In genomic region chr4:45971806-45972447, GRCm38 (mm10) we compare ENCODE assay signal across 8 mouse cellular contexts. TPM values are rescaled to one million over a fixed set of nuclear protein-coding genes. Genes with fewer than 3 reads are reported as not detected.
DNase-seq lines count a peak whose midpoint lies in the region; ATAC-seq and TF ChIP-seq lines count a peak whose summit lies in the region.

No protein-coding gene starts in this region.

- ATAC-seq in G1E (ENCODE audit: extremely low read depth, insufficient number of reproducible peaks, low FRiP score, poor library complexity, severe bottlenecking), result peak; percentile 66
- peak; percentile 90 for ATAC-seq in forebrain, postnatal 0 days
- ATAC-seq in lung, embryonic 16.5 days (ENCODE audit: low read depth), result peak; percentile 100

- H3K9me3 ChIP-seq in G1E (replicated peaks), result no peaks in the 10 kb centered on the region
- no peaks in the 10 kb centered on the region for H3K9me3 ChIP-seq in forebrain, postnatal 0 days (ENCODE audit: low read length)
- no peaks in the 10 kb centered on the region for H3K9me3 ChIP-seq in lung, embryonic 16.5 days (ENCODE audit: control insufficient read depth, low read length)

- peak; percentile 80 for DNase-seq in G1E (ENCODE audit: low spot score)
- DNase-seq in cerebellum, adult 18-20 months, result peak; percentile 98 to 100
- DNase-seq in forebrain, postnatal 0 days, result peak; percentile 93
- DNase-seq in heart, postnatal 4 days, result peak; percentile 100
- peak; percentile 95 for DNase-seq in layer of hippocampus, adult 9-10 months (ENCODE audit: low spot score)
- peak; percentile 99 for DNase-seq in ovary, postnatal 10 days (ENCODE audit: low spot score)
- peak; percentile 62 to 73 for DNase-seq in thymus, postnatal 10 days (ENCODE audit: low spot score in 2 of 2)

- peak overlapping the region; percentile 92 for H3K4me2 ChIP-seq in forebrain, postnatal 0 days (ENCODE audit: low read depth)
- H3K4me2 ChIP-seq in lung, embryonic 16.5 days (ENCODE audit: low read depth, low read length), result peak overlapping the region; percentile 87

- H3K27ac ChIP-seq in forebrain, postnatal 0 days (ENCODE audit: low read depth, low read length), result peak overlapping the region; percentile 72; the same call in 1 of the 2 replicates
- H3K27ac ChIP-seq in lung, embryonic 16.5 days (ENCODE audit: low read length), result peak overlapping the region; percentile 51

- peak overlapping the region; percentile 69 for H3K9ac ChIP-seq in forebrain, postnatal 0 days
- H3K9ac ChIP-seq in lung, embryonic 16.5 days (ENCODE audit: low read length), result peak overlapping the region; percentile 81

- 3% methylated on average over 45 of the region's 51 CpGs for WGBS in forebrain, postnatal 0 days
- WGBS in lung, embryonic 16.5 days, result 2% methylated on average over 46 of the region's 51 CpGs

- TF ChIP-seq CTCF in G1E (IDR thresholded peaks at IDR 0.05; ENCODE audit: low read depth, low read length), result 0 out of 2 replicates have a peak, but pooled peaks have one; percentile 11
- peak; percentile 90 for TF ChIP-seq CTCF in forebrain, postnatal 0 days (IDR thresholded peaks at IDR 0.05; ENCODE audit: low read depth)

- H3K36me3 ChIP-seq in G1E (replicated peaks), result no peaks in the 10 kb centered on the region
- no peaks in the 10 kb centered on the region for H3K36me3 ChIP-seq in forebrain, postnatal 0 days (ENCODE audit: insufficient read depth)
- H3K36me3 ChIP-seq in lung, embryonic 16.5 days (ENCODE audit: control insufficient read depth, insufficient read depth, low read length), result no peaks in the 10 kb centered on the region

- H3K4me1 ChIP-seq in G1E (ENCODE audit: insufficient read depth, low read depth, low read length), result peaks cover 12% of the 10 kb centered on the region
- H3K4me1 ChIP-seq in forebrain, postnatal 0 days (ENCODE audit: insufficient read depth), result no peaks in the 10 kb centered on the region
- peaks cover 9% of the 10 kb centered on the region for H3K4me1 ChIP-seq in lung, embryonic 16.5 days (replicated peaks; ENCODE audit: control insufficient read depth, insufficient read depth, low read length)

- H3K4me3 ChIP-seq in G1E (ENCODE audit: low read depth, low read length), result peak overlapping the region; percentile 82
- H3K4me3 ChIP-seq in forebrain, postnatal 0 days (ENCODE audit: low read depth, low read length), result peak overlapping the region; percentile 83
- peak overlapping the region; percentile 80 for H3K4me3 ChIP-seq in lung, embryonic 16.5 days (ENCODE audit: low read length)

- peaks cover 48% of the 10 kb centered on the region for H3K27me3 ChIP-seq in G1E (ENCODE audit: insufficient read depth, low read length)
- no peaks in the 10 kb centered on the region for H3K27me3 ChIP-seq in forebrain, postnatal 0 days (ENCODE audit: insufficient read depth, low read length)
- no peaks in the 10 kb centered on the region for H3K27me3 ChIP-seq in lung, embryonic 16.5 days (ENCODE audit: control insufficient read depth, insufficient read depth, low read depth, low read length)

RNA-seq across cellular contexts. Expression of gene Tdrd7, which starts 6.8 kb away (rescaled TPM):
- 1.1 and 1.4 TPM in 2 replicates for total RNA-seq in G1E (2014; fragmentation: Nextera tagmentation)
- total RNA-seq in G1E (2017), result 5.1 and 7.7 TPM in 2 replicates
- 0.06 and 0.12 TPM in 2 replicates for polyA plus RNA-seq in G1E (2012)
- 27.9 and 39.1 TPM in 2 replicates for total RNA-seq in forebrain, postnatal 0 days (2014; rRNA removed)
- 15.1 and 21.3 TPM in 2 replicates for polyA plus RNA-seq in forebrain, postnatal 0 days (2015; fragmentation: Nextera tagmentation; extraction: Ambion mirVana)
- 10 to 100 TPM; 16.9 to 19.4 TPM for total RNA-seq in heart, postnatal 4 days (2021)
- 18.8 and 21.5 TPM in 2 replicates for polyA plus RNA-seq in lung, embryonic 16.5 days (2015; fragmentation: Nextera tagmentation; extraction: Ambion mirVana)

Comparison
In these comparisons a context has a peak if more than half of its experiments do, and no peak if none do; other contexts are left out.
1. Peak in every context shown above with its lines: DNase-seq, ATAC-seq, H3K4me3 ChIP-seq and H3K27ac ChIP-seq.